Comparison of ENCODE assay signal across 8 mouse cellular contexts in the genomic region with DNA sequence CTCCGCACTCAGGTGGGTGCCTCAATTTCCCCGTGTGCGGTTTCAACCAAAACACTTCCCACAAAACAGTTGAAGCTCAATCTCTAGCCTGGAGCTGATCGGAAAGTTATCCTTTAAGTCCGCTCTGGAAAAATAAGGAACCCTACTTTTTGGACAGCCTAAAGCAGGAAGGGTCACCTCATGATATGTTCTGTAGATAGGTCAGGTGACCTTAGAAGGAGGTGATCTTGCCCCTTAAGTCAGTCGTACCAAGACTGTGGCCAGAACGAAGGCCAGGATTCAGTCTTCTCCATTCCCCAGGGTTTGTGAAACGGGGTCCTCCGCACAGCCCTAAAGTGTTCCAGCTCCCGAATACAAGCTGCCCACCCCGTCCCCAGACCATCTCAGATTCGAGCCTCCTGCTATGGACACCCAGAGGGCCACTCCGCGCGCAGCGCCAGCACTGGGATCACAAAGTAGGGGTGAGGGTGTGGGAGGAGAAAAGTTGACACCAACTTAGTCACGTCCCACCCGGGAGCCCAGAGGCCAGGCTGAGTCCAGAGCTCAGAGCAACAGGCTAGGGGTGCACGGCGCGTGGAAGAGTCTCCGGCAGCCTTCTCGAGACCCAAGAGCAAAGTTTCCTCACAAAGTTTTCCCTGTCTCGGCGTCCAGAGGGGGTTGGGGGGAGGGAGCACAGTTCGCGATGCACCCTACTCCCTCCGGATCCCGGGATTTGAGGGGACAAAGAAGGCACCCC. TPM values are rescaled to one million over a fixed set of nuclear protein-coding genes. Genes with fewer than 3 reads are reported as not detected.
DNase-seq lines count a peak whose midpoint lies in the region; ATAC-seq and TF ChIP-seq lines count a peak whose summit lies in the region.

No protein-coding gene starts in this region.

- H3K4me2 ChIP-seq in hindbrain, embryonic 15.5 days: peak overlapping the region; percentile 97
- H3K4me2 ChIP-seq in liver, embryonic 15.5 days: peak overlapping the region; percentile 55

- H3K27ac ChIP-seq in gastrocnemius, adult 2 months: peak overlapping the region; percentile 97
- H3K27ac ChIP-seq in hindbrain, embryonic 15.5 days (replicated peaks): no peak overlapping the region
- peak overlapping the region; percentile 45; the same call in 1 of the 2 replicates for H3K27ac ChIP-seq in liver, embryonic 15.5 days (replicated peaks)
- peak overlapping the region; percentile 76 for H3K27ac ChIP-seq in small intestine, adult 2 months (ENCODE audit: insufficient read depth, low read depth, low read length)

- intact Hi-C loops in gastrocnemius, adult 2 months (cut with DNase I): no loop called here

- no peak; the same call in 1 of the 2 replicates for ATAC-seq in hindbrain, embryonic 15.5 days (ENCODE audit: low FRiP score, low read depth)
- ATAC-seq in liver, embryonic 15.5 days (ENCODE audit: insufficient read depth): peak; percentile 48

- peaks cover 75% of the 10 kb centered on the region for H3K4me1 ChIP-seq in E14TG2a.4 (replicated peaks; ENCODE audit: low read depth, low read length)
- peaks cover 17% of the 10 kb centered on the region for H3K4me1 ChIP-seq in hindbrain, embryonic 15.5 days (replicated peaks)
- H3K4me1 ChIP-seq in liver, embryonic 15.5 days (replicated peaks): peaks cover 5% of the 10 kb centered on the region
- H3K4me1 ChIP-seq in small intestine, adult 2 months (ENCODE audit: control insufficient read depth, insufficient read depth, insufficient read length, low read length): peaks cover 25% of the 10 kb centered on the region

- peaks cover 56% of the 10 kb centered on the region for H3K27me3 ChIP-seq in E14TG2a.4 (ENCODE audit: insufficient read depth, low read length)
- H3K27me3 ChIP-seq in hindbrain, embryonic 15.5 days: peaks cover 11% of the 10 kb centered on the region
- H3K27me3 ChIP-seq in liver, embryonic 15.5 days: peaks cover 54% of the 10 kb centered on the region
- no peaks in the 10 kb centered on the region for H3K27me3 ChIP-seq in small intestine, adult 2 months (ENCODE audit: control insufficient read depth, insufficient read depth, low read length)

- WGBS in hindbrain, embryonic 15.5 days: 2% methylated on average over 29 of the region's 29 CpGs
- WGBS in liver, embryonic 15.5 days (ENCODE audit: insufficient replicate concordance): 4% methylated on average over 29 of the region's 29 CpGs
- WGBS in small intestine, adult 2 months: 1% methylated on average over 29 of the region's 29 CpGs

- H3K9me3 ChIP-seq in E14TG2a.4 (ENCODE audit: low read length): no peaks in the 10 kb centered on the region
- H3K9me3 ChIP-seq in hindbrain, embryonic 15.5 days: no peaks in the 10 kb centered on the region
- H3K9me3 ChIP-seq in liver, embryonic 15.5 days (replicated peaks): no peaks in the 10 kb centered on the region

- H3K36me3 ChIP-seq in E14TG2a.4 (ENCODE audit: insufficient read depth, low read length): peaks cover 5% of the 10 kb centered on the region; the same call in 1 of the 2 replicates
- no peaks in the 10 kb centered on the region for H3K36me3 ChIP-seq in hindbrain, embryonic 15.5 days
- no peaks in the 10 kb centered on the region for H3K36me3 ChIP-seq in liver, embryonic 15.5 days (replicated peaks)
- H3K36me3 ChIP-seq in small intestine, adult 2 months (ENCODE audit: control insufficient read depth, insufficient read depth, low read length): peaks cover 4% of the 10 kb centered on the region; the same call in 1 of the 2 replicates

- no peak for TF ChIP-seq CTCF in E14TG2a.4 (conservative IDR thresholded peaks at IDR 0.05; ENCODE audit: low read length)
- no peak for TF ChIP-seq CTCF in gastrocnemius, adult 2 months (IDR thresholded peaks at IDR 0.05)
- no peak; the same call in 1 of the 2 replicates for TF ChIP-seq CTCF in small intestine, adult 2 months (IDR thresholded peaks at IDR 0.05; ENCODE audit: extremely low read depth, insufficient read length, insufficient replicate concordance, low read depth, low read length)

- TF ChIP-seq POLR2A in small intestine, adult 2 months (IDR thresholded peaks at IDR 0.05; ENCODE audit: low read depth, low read length): no peak; the same call in 1 of the 2 replicates

- peak overlapping the region; percentile 50 for H3K9ac ChIP-seq in hindbrain, embryonic 15.5 days
- H3K9ac ChIP-seq in liver, embryonic 15.5 days: peak overlapping the region; percentile 51

- DNase-seq in A20 (ENCODE audit: low read depth, low spot score): peak; percentile 71
- peak; percentile 84 for DNase-seq in gastrocnemius, adult 2 months
- no peak for DNase-seq in left cerebral cortex, adult 18-20 months (ENCODE audit: low spot score in 2 of 2)
- no peak for DNase-seq in urinary bladder, postnatal 10 days (ENCODE audit: low spot score)

- peak overlapping the region; percentile 92 for H3K4me3 ChIP-seq in E14TG2a.4 (replicated peaks; ENCODE audit: low read length)
- peak overlapping the region; percentile 86 for H3K4me3 ChIP-seq in gastrocnemius, adult 2 months
- H3K4me3 ChIP-seq in hindbrain, embryonic 15.5 days: peak overlapping the region; percentile 53
- H3K4me3 ChIP-seq in liver, embryonic 15.5 days (replicated peaks): peak overlapping the region; percentile 52
- H3K4me3 ChIP-seq in small intestine, adult 2 months (ENCODE audit: low read depth, low read length): peak overlapping the region; percentile 87

RNA-seq across cellular contexts. Expression of gene Sdc4, which starts 1.2 kb away (rescaled TPM):
- total RNA-seq in gastrocnemius, adult 2 months (2021): 10 to 100 TPM; 39.8 to 95.4 TPM
- 9.4 and 10.4 TPM in 2 replicates for polyA plus RNA-seq in hindbrain, embryonic 15.5 days (2015; fragmentation: Nextera tagmentation; extraction: Ambion mirVana)
- polyA plus RNA-seq in liver, embryonic 15.5 days (2015; fragmentation: Nextera tagmentation; extraction: Ambion mirVana): 55.0 and 63.3 TPM in 2 replicates
- polyA plus RNA-seq in small intestine, adult 2 months (2012; rRNA removed): 21.3 and 52.2 TPM in 2 replicates
- 10 to 100 TPM; 72.7 to 80.1 TPM for total RNA-seq in left cerebral cortex, adult 18-20 months (2021)

RNA-seq across cellular contexts. Expression of gene Sys1, which starts 14.3 kb away (rescaled TPM):
- 10 to 100 TPM; 21.7 to 24.7 TPM for total RNA-seq in gastrocnemius, adult 2 months (2021)
- polyA plus RNA-seq in hindbrain, embryonic 15.5 days (2015; fragmentation: Nextera tagmentation; extraction: Ambion mirVana): 82.7 and 88.2 TPM in 2 replicates
- polyA plus RNA-seq in liver, embryonic 15.5 days (2015; fragmentation: Nextera tagmentation; extraction: Ambion mirVana): 27.1 and 29.7 TPM in 2 replicates
- 187 and 276 TPM in 2 replicates for polyA plus RNA-seq in small intestine, adult 2 months (2012; rRNA removed)
- total RNA-seq in left cerebral cortex, adult 18-20 months (2021): 10 to 100 TPM; 43.5 to 44.6 TPM

RNA-seq across cellular contexts. Expression of gene Gm20458, which starts 18.3 kb away (rescaled TPM):
- total RNA-seq in gastrocnemius, adult 2 months (2021): 1 to 10 TPM; 7.6 to 9.4 TPM
- 5.0 and 6.6 TPM in 2 replicates for polyA plus RNA-seq in hindbrain, embryonic 15.5 days (2015; fragmentation: Nextera tagmentation; extraction: Ambion mirVana)
- 5.0 TPM in 1 of 2 replicates, not detected in the other for polyA plus RNA-seq in liver, embryonic 15.5 days (2015; fragmentation: Nextera tagmentation; extraction: Ambion mirVana)
- 35.0 and 79.8 TPM in 2 replicates for polyA plus RNA-seq in small intestine, adult 2 months (2012; rRNA removed)
- 1 to 10 TPM; 2.0 to 6.4 TPM for total RNA-seq in left cerebral cortex, adult 18-20 months (2021)

RNA-seq across cellular contexts. Expression of gene Trp53tg5, which starts 31.0 kb away (rescaled TPM):
- total RNA-seq in gastrocnemius, adult 2 months (2021): not detected
- not detected in 2 replicates for polyA plus RNA-seq in hindbrain, embryonic 15.5 days (2015; fragmentation: Nextera tagmentation; extraction: Ambion mirVana)
- not detected in 2 replicates for polyA plus RNA-seq in liver, embryonic 15.5 days (2015; fragmentation: Nextera tagmentation; extraction: Ambion mirVana)
- polyA plus RNA-seq in small intestine, adult 2 months (2012; rRNA removed): not detected in 2 replicates
- not detected for total RNA-seq in left cerebral cortex, adult 18-20 months (2021)

RNA-seq across cellular contexts. Expression of gene Matn4, which starts 37.5 kb away (rescaled TPM):
- 1 to 10 TPM in 1 of 2 experiments, under 1 TPM in 1; 0.56 to 1.7 TPM for total RNA-seq in gastrocnemius, adult 2 months (2021)
- 3.9 and 5.1 TPM in 2 replicates for polyA plus RNA-seq in hindbrain, embryonic 15.5 days (2015; fragmentation: Nextera tagmentation; extraction: Ambion mirVana)
- polyA plus RNA-seq in liver, embryonic 15.5 days (2015; fragmentation: Nextera tagmentation; extraction: Ambion mirVana): 0.28 and 0.32 TPM in 2 replicates
- polyA plus RNA-seq in small intestine, adult 2 months (2012; rRNA removed): 0.49 and 2.7 TPM in 2 replicates
- total RNA-seq in left cerebral cortex, adult 18-20 months (2021): 1 to 10 TPM; 8.4 to 8.5 TPM

Comparison
In these comparisons a context has a peak if more than half of its experiments do, and no peak if none do; other contexts are left out.
1. DNase-seq: peak in A20 (single experiment) and gastrocnemius, adult 2 months (single experiment); none in left cerebral cortex, adult 18-20 months (0 of 2) and urinary bladder, postnatal 10 days (single experiment).
2. Peak in every context shown above with its lines, with median percentiles within 50 percentile points of each other: H3K4me3 ChIP-seq.